Mouse (Mus musculus) thymus, postnatal 10 days (tissue): ENCODE results near the gene Tmem50a.

Experiments used
- DNase-seq, 2 experiments: peaks; one replicate each; pipeline ENCODE4 v3.0.0; 2021; ENCODE audit warnings: low spot score in 2 of 2

Tmem50a gene

GRCm38 (mm10) chr4:134879410-134879981, 35.3 kb downstream of the Tmem50a start:
- peak; percentile 29 to 78 for DNase-seq

- no peak for DNase-seq
Measured at GRCm38 (mm10) chr4:134876171-134876570, 38.7 kb downstream of the Tmem50a start.

- DNase-seq: no peak
Measured at GRCm38 (mm10) chr4:134871950-134872349, 42.9 kb downstream of the Tmem50a start.

- DNase-seq: no peak
Measured at GRCm38 (mm10) chr4:134871477-134871876, 43.3 kb downstream of the Tmem50a start.

GRCm38 (mm10) chr4:134869815-134870375, 44.9 kb downstream of the Tmem50a start:
- no peak for DNase-seq

GRCm38 (mm10) chr4:134869068-134869730, 45.6 kb downstream of the Tmem50a start:
- DNase-seq: no peak

GRCm38 (mm10) chr4:134868490-134868889, 46.3 kb downstream of the Tmem50a start:
- no peak for DNase-seq

GRCm38 (mm10) chr4:134868065-134868464, 46.8 kb downstream of the Tmem50a start:
- no peak for DNase-seq

- no peak for DNase-seq
Measured at GRCm38 (mm10) chr4:134867661-134868060, 47.2 kb downstream of the Tmem50a start.

GRCm38 (mm10) chr4:134867213-134867612, 47.6 kb downstream of the Tmem50a start:
- DNase-seq: no peak

GRCm38 (mm10) chr4:134865789-134866188, 49.0 kb downstream of the Tmem50a start:
- DNase-seq: no peak

- no peak for DNase-seq
Measured at GRCm38 (mm10) chr4:134865340-134865739, 49.5 kb downstream of the Tmem50a start.

- no peak for DNase-seq
Measured at GRCm38 (mm10) chr4:134863937-134864729, 50.7 kb downstream of the Tmem50a start, which contains the start of gene Rhd. TSS of gene Rhd (plus strand) at chr4:134864536.

- no peak for DNase-seq
Measured at GRCm38 (mm10) chr4:134862996-134863395, 51.8 kb downstream of the Tmem50a start.

- no peak for DNase-seq
Measured at GRCm38 (mm10) chr4:134861884-134862283, 52.9 kb downstream of the Tmem50a start.

GRCm38 (mm10) chr4:134858494-134858893, 56.3 kb downstream of the Tmem50a start:
- DNase-seq: no peak

- no peak for DNase-seq
Measured at GRCm38 (mm10) chr4:134856501-134856900, 58.3 kb downstream of the Tmem50a start.

GRCm38 (mm10) chr4:134856056-134856455, 58.8 kb downstream of the Tmem50a start:
- DNase-seq: no peak

GRCm38 (mm10) chr4:134855371-134855770, 59.5 kb downstream of the Tmem50a start:
- DNase-seq: no peak

- peak; percentile 86 to 93 for DNase-seq
Measured at GRCm38 (mm10) chr4:134853637-134854485, 61.0 kb downstream of the Tmem50a start.

GRCm38 (mm10) chr4:134853259-134853636, 61.6 kb downstream of the Tmem50a start, which contains the start of gene Maco1:
TSS of gene Maco1 (minus strand) at chr4:134853345.
- peak; percentile 98 to 99 for DNase-seq
